Mouse (Mus musculus) neural tube, embryonic 11.5 days (tissue): Measurements from ENCODE around the gene Txndc11. TPM values are rescaled to one million over a fixed set of nuclear protein-coding genes. Genes with fewer than 3 reads are reported as not detected.

ENCODE experiments used
- ATAC-seq: fragments of 200-750 bp; cut with Nextera tagmentation; 2 replicates; pipeline ENCODE4 v1.8.0; 2017; ENCODE audit warnings: moderate number of reproducible peaks, mild to moderate bottlenecking, moderate TSS enrichment, moderate library complexity; ENCODE audit not compliant: insufficient read depth, low FRiP score, low TSS enrichment
- DNase-seq: peaks from one replicate; pipeline ENCODE4 v3.0.0-alpha.2; 2015; ENCODE audit warnings: low spot score
- H3K27ac ChIP-seq: fragments of 300-500 bp; sonication (generic); 2 replicates; pipeline ENCODE4 v1.5.1; 2014; ENCODE audit warnings: low read depth, mild to moderate bottlenecking, low read length
- H3K27me3 ChIP-seq: fragments of 300-500 bp; sonication (generic); 2 replicates; pipeline ENCODE4 v1.6.1; 2014; ENCODE audit warnings: mild to moderate bottlenecking, low read length, mixed read lengths; ENCODE audit not compliant: control insufficient read depth, insufficient read depth
- H3K36me3 ChIP-seq: fragments of 300-500 bp; sonication (generic); 2 replicates; pipeline ENCODE4 v1.6.1; 2014; ENCODE audit warnings: mild to moderate bottlenecking, low read length, moderate library complexity, mixed read lengths; ENCODE audit not compliant: control insufficient read depth, insufficient read depth
- H3K4me1 ChIP-seq: fragments of 300-500 bp; sonication (generic); 2 replicates; pipeline ENCODE4 v1.6.1; 2014; ENCODE audit warnings: low read length, mixed read lengths; ENCODE audit not compliant: control insufficient read depth, insufficient read depth
- H3K4me2 ChIP-seq: fragments of 300-500 bp; sonication (generic); 2 replicates; pipeline ENCODE4 v1.6.1; 2014; ENCODE audit warnings: low read depth, mild to moderate bottlenecking, moderate library complexity
- H3K4me3 ChIP-seq: fragments of 300-500 bp; sonication (generic); 2 replicates; pipeline ENCODE4 v1.5.1; 2014; ENCODE audit warnings: low read depth, low read length
- H3K9ac ChIP-seq: fragments of 300-500 bp; sonication (generic); 2 replicates; pipeline ENCODE4 v1.6.1; 2014; ENCODE audit warnings: mild to moderate bottlenecking, low read length
- H3K9me3 ChIP-seq: fragments of 300-500 bp; sonication (generic); 2 replicates; pipeline ENCODE4 v1.6.1; 2016; ENCODE audit warnings: low read length; ENCODE audit not compliant: control insufficient read depth
- WGBS: fragments of 180-500 bp; shearing (Covaris S2); extraction: QIAGEN DNeasy Blood & Tissue Kit; methylation state at CpG from one replicate; pipeline ENCODE4 v1.1.7; 2014; 5-methylcytosine and 5-hydroxymethylcytosine counted together
- polyA plus RNA-seq: library from polyadenylated mRNA; unstranded; fragments of >200 nt; fragmentation: Nextera tagmentation; extraction: Ambion mirVana; gene quantifications from 2 replicates; pipeline ENCODE4 v1.2.1, GENCODE M21; 2014

Txndc11 gene
- polyA plus RNA-seq, 1 experiment from 2014 or later = 32.5 TPM

DNA sequence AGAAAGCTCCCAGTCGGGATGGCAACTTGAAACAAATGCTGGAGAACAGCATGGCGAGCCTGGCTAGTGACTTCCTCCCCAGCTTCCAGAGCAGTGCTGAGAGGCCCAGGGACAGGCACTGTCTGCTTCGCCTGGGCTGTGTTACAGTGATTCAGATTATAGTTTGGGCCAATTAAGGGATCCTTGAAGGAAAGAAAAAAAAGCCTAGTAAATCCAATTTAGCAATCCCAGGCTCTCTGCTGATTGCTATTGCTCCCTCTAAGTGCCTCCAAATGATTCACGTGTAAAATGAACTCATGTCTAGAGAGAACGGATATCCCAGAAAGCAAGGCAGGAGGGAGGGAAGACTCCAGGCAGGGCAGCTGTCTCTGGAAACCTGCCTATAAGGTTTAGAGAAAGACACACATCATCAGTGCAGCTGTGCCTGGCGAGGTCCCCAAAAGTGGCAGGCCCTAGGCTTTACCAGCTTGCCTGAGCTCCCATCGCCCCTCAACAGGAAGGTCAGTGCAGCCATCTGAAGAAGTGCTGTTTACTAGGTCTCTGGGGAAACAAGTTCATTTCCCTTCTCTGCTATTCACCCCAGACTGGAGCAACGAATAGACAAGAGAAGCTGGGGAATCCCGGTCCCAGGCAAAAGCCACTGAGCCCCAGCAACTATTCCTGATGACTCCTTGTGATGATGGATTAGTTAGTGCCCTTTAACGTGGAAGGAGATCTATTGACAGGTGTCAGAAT lies 43.4 kb downstream of the Txndc11 start:
- WGBS = 86% methylated on average over 10 of the region's 10 CpGs
- Histone ChIP-seq H3K9me3 (no peaks in the 10 kb centered on the region), H3K9ac (no peak overlapping the region), H3K27me3 (no peaks in the 10 kb centered on the region), H3K36me3 (no peaks in the 10 kb centered on the region; the same call in 1 of the 2 replicates), H3K4me2 (no peak overlapping the region), H3K4me1 (no peaks in the 10 kb centered on the region), H3K27ac (no peak overlapping the region), H3K4me3 (no peak overlapping the region)
- ATAC-seq = no peak
- DNase-seq = no peak

DNA sequence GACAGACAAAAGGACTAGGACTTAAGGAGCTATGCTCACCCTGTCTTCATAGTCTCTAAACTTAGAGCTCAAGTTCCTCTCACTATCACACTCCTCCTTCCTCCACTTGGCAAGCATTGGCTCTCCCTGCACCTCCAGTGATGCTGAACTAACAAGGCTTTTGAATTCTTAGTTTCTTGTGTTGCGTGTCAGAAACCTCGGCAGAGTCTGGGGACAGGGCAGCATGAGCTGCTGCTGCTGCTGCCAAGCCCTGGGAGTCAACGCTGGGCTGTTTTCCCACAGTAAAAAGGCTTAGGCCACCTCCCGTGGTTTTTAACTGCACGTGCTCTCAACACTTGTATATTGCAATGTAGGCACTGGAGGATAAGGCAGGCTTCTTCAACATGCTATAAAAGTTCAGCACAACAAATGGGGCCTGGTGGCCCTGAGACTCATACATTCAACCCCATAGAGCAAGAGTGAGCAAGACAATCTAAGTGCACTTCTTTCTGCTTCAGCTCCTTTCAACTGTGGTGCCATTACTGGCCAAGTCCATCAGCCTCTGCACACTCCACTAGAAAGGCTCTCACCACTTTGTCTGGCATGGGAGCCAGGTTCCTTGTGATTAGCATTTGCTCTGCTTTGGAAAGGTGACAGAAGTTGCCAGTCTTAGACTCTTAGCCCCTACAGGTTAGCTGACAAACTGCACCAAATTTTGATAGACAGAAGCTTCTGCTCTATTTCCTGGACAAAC lies 47.4 kb downstream of the Txndc11 start:
- no peak overlapping the region for H3K4me3 ChIP-seq
- H3K36me3 ChIP-seq = no peaks in the 10 kb centered on the region; the same call in 1 of the 2 replicates
- H3K4me1 ChIP-seq = no peaks in the 10 kb centered on the region
- no peak overlapping the region for H3K27ac ChIP-seq
- no peaks in the 10 kb centered on the region for H3K27me3 ChIP-seq
- 67% methylated on average over 5 of the region's 5 CpGs for WGBS
- no peaks in the 10 kb centered on the region for H3K9me3 ChIP-seq
- no peak overlapping the region for H3K9ac ChIP-seq
- DNase-seq (no peak), ATAC-seq (no peak; the same call in 1 of the 2 replicates)
- no peak overlapping the region for H3K4me2 ChIP-seq

DNA sequence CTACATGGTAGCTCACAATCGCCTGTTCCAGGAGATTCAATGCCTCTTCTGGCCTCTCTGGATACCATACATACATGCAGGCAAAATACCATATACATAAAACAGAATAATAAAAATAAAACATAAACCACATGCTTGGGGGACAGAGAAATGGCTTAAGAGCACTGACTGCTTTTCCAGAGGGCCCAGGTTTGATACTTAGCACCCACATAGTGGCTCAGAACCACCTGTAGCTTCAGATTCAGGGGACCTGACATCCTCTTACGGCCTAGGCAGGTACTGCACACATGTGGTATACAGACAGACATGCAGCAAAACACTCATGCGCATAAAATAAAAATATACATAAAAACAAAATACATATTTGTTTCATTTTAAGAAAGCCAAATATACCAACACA lies 48.2 kb downstream of the Txndc11 start:
- ATAC-seq (no peak), DNase-seq (no peak)
- no peak overlapping the region for H3K9ac ChIP-seq
- H3K4me3 ChIP-seq = no peak overlapping the region
- 96% methylated on average over 3 of the region's 3 CpGs for WGBS
- H3K4me1 ChIP-seq = no peaks in the 10 kb centered on the region
- no peak overlapping the region for H3K4me2 ChIP-seq
- no peak overlapping the region for H3K27ac ChIP-seq
- no peaks in the 10 kb centered on the region for H3K9me3 ChIP-seq
- H3K27me3 ChIP-seq = no peaks in the 10 kb centered on the region
- no peaks in the 10 kb centered on the region; the same call in 1 of the 2 replicates for H3K36me3 ChIP-seq

DNA sequence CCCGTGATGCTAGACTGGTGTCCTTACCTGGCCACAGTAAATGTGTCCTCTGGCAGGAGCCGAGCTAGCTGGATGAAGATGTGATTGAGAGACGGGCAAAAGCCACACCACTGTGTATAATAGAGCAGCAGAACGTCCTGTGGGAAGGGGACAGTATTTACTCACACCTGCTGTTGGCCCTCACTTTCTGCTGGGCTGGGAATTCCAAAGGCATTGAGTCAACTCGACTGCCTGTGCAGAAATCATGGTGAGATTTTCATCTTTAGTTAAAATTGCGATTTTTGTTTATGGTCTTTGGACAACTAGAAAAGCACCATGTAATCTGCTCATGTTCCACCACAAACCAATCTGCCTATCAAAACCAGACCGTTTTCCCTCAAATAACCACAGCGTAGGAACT lies 50.3 kb downstream of the Txndc11 start:
- Histone ChIP-seq H3K27me3 (no peaks in the 10 kb centered on the region), H3K9me3 (no peaks in the 10 kb centered on the region), H3K4me1 (no peaks in the 10 kb centered on the region), H3K4me3 (no peak overlapping the region), H3K27ac (no peak overlapping the region), H3K4me2 (no peak overlapping the region), H3K9ac (no peak overlapping the region), H3K36me3 (peaks cover 2% of the 10 kb centered on the region)
- DNase-seq (no peak), ATAC-seq (no peak)
- WGBS = 94% methylated on average over 8 of the region's 8 CpGs

DNA sequence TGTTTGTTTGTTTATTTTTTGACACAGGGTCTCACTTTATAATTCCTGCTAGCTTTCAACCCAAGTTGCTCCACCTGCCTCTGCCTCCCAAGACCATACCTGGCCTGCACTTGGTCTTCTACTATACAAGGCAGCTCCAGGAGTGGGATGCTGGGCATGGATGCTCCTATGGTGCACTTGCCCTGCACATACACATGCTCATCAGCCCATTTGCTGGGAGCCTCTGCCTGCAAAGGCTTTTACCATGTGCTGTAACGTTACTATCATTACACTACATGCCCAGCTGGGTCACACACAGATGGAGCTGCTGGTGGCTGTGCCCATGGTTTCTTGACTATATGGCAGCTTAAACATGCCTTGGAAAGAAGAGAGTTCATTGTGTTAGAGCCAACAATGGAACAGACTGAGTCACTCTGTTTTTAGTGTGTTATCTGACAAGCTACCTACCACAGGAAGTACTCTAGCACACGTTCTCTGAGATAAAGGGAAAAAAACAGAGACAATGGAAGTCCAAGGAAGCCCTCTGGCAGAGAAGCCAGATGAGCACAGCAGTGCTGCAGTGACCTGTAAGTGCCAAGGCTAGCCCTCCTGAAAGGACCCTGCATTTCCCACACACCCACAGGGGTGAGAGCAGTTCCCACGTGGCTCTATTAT lies 56.1 kb downstream of the Txndc11 start:
- Histone ChIP-seq H3K9ac (no peak overlapping the region), H3K4me2 (no peak overlapping the region), H3K36me3 (peaks cover 9% of the 10 kb centered on the region), H3K4me1 (no peaks in the 10 kb centered on the region), H3K27ac (no peak overlapping the region), H3K4me3 (no peak overlapping the region), H3K27me3 (no peaks in the 10 kb centered on the region), H3K9me3 (no peaks in the 10 kb centered on the region)
- ATAC-seq (no peak), DNase-seq (no peak)
- 86% methylated on average over 3 of the region's 3 CpGs for WGBS

DNA sequence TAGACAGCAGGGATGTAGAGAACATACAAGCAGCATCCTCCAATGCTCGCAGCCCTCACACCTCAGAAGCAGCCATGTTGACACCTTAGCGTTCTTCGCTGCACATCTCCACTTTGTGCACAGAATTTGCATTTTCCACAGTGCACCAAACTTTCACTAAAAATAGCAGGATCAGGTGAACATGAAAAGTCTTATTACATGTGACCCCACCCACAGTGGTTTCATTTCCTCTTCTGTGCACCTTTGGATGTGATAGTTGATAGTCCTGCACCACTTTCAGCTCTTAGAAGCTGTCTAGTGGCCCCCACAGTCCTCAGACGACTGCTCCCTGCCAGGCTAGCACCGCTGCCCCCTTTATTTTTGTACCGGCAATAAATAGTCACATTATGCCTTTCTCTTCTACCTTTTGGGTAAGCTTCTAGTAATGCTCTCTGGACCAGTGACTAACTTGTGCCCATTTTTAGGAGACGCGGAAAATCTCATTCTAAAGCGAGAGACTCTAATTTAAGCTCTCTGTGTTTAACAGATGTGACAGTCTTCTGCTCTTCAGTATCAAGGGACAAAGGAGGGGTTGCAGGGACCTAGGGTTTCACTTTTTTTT lies 56.7 kb downstream of the Txndc11 start:
- no peak overlapping the region for H3K4me2 ChIP-seq
- H3K9ac ChIP-seq = no peak overlapping the region
- ATAC-seq = no peak
- WGBS = 90% methylated on average over 9 of the region's 9 CpGs
- H3K36me3 ChIP-seq = peaks cover 9% of the 10 kb centered on the region
- DNase-seq = no peak
- H3K27me3 ChIP-seq = no peaks in the 10 kb centered on the region
- H3K4me1 ChIP-seq = no peaks in the 10 kb centered on the region
- H3K9me3 ChIP-seq = no peaks in the 10 kb centered on the region
- H3K4me3 ChIP-seq = no peak overlapping the region
- no peak overlapping the region for H3K27ac ChIP-seq

DNA sequence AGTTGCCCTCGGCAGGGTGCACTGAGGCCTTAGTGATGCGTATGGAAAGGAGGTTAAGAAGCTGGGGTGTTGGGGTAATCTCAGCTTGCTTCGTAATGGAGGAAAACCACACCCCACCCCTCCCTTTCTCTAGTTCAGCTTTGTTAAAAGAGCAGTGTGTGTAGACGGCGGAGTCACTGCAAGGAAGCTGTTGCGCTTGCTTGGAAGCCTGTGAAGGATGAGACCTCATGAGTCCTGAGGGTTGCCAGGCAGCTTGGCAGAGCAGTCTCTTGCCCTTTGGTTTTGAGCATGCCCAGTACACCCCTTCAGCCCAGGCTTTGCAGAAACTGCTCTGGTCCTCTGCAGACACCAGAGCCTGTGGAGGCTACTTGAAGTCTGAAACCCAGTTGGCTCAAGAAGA lies 61.4 kb downstream of the Txndc11 start:
- no peak overlapping the region for H3K4me2 ChIP-seq
- H3K27me3 ChIP-seq = no peaks in the 10 kb centered on the region
- 76% methylated on average over 6 of the region's 6 CpGs for WGBS
- H3K9me3 ChIP-seq = no peaks in the 10 kb centered on the region
- no peak overlapping the region for H3K4me3 ChIP-seq
- peaks cover 16% of the 10 kb centered on the region for H3K4me1 ChIP-seq
- no peak overlapping the region for H3K9ac ChIP-seq
- DNase-seq (no peak), ATAC-seq (no peak)
- H3K36me3 ChIP-seq = peaks cover 15% of the 10 kb centered on the region
- no peak overlapping the region for H3K27ac ChIP-seq

DNA sequence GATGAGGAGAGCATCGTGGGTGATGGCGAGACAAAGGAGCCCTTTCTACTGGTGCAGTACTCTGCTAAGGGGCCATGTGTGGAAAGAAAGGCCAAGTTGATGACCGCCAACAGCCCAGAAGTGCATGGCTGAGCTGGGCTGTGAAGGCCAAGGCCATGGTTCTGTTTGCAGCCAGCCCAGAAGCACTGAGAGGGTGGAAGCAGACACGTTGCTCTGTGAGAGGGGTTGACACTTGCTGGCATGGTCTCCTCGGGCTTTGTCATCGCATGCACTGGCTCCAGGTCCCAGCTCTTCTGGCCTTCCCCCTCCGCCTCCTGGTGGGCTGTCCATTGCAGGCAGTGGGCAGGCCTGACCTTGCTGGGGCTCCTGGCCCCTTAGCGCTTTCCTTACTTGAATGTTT lies 62.0 kb downstream of the Txndc11 start:
- Histone ChIP-seq H3K4me1 (peaks cover 23% of the 10 kb centered on the region), H3K36me3 (peaks cover 15% of the 10 kb centered on the region), H3K9me3 (no peaks in the 10 kb centered on the region), H3K27me3 (no peaks in the 10 kb centered on the region), H3K27ac (no peak overlapping the region), H3K4me3 (no peak overlapping the region), H3K4me2 (no peak overlapping the region), H3K9ac (no peak overlapping the region)
- 87% methylated on average over 8 of the region's 8 CpGs for WGBS
- no peak for DNase-seq
- ATAC-seq = no peak
